Mouse (Mus musculus) neutrophil, adult 65 days (primary cell): ENCODE results near the gene Apol9a. TPM values are rescaled to one million over a fixed set of nuclear protein-coding genes. Genes with fewer than 3 reads are reported as not detected.

Experiments used
- total RNA-seq: library from RNA; stranded (reverse); gene quantifications from 2 replicates; pipeline ENCODE4 v1.2.4, GENCODE M21; 2023

Gene Apol9a
- total RNA-seq, result not detected in 2 replicates

DNA sequence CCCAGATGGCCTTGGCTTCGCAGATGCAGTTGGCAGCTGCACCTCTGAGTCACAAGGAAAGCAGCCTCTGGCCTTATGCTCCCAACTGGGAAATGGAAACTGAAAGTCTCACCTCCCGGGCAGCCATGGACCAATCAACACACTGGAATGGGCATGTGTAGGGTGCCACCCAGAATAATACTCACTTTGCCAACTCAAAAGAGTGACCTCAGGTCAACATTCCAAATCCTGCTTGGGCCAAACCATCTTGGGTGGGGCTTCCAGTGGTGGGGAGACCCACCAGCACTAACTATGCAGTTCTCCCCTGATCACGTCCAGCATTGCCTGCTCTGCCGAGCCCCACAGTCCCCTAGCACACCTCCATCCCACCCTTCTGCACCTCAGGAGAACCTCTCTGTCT is at the start of gene Apol9a:
Gene Apol9a (minus strand): TSS at position 101 of the 400 bp plus-strand sequence.

GRCm38 (mm10) chr15:77447392-77447791 is 36.5 kb upstream of the Apol9a start, which contains the start of gene Apol7b:
Apol7b (minus strand) TSS chr15:77447492.

DNA sequence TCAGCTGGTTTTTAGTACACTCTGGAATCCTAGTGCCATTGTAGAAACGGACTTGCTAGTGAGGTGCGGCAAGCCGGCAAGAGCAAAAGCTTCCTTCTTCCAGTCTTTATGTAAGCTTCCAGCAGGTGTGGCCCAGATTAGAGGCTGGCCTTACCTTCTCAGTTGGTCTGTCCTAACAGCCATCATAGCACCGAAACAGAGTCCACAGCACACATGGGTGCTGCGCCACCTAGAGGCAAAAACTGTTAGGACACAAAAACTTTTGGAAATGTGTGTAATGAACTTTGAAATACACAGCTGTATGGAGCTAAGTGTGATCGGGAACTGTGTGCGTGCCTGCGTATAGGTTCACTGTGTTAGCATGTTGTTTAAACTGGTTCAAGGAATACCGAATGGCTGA is 11.9 kb downstream of the Apol9a start, which contains the start of gene Apol7a:
Gene Apol7a (minus strand): TSS at position 84 of the 400 bp plus-strand sequence.

Other genes starting within 250 kb of the Apol9a start
- gene Rbfox2, start 104.1 kb downstream of the Apol9a start, total RNA-seq, result 0.44 TPM in 1 of 2 replicates, not detected in the other
- gene Apol7a, start 12.0 kb downstream of the Apol9a start, total RNA-seq, result not detected in 2 replicates
- not detected in 2 replicates for gene Apol7b, start 36.4 kb upstream of the Apol9a start, total RNA-seq
- not detected in 2 replicates for gene Apol10a, start 65.9 kb upstream of the Apol9a start, total RNA-seq
- gene Apol11a, start 97.1 kb upstream of the Apol9a start, total RNA-seq, result not detected in 2 replicates
- not detected in 2 replicates for gene Apol7c, start 122.2 kb upstream of the Apol9a start, total RNA-seq
- not detected in 2 replicates for gene 1700025B11Rik, start 150.8 kb upstream of the Apol9a start, total RNA-seq
- gene Apol10b, start 185.0 kb upstream of the Apol9a start, total RNA-seq, result not detected in 2 replicates
- gene Gm36245, start 188.1 kb upstream of the Apol9a start, total RNA-seq, result not detected in 2 replicates
- not detected in 2 replicates for gene Apol11b, start 232.2 kb upstream of the Apol9a start, total RNA-seq